Mouse (Mus musculus) CH12.LX (cell line): ENCODE results near the gene Fosl1.

Experiments used
- CHD2 ChIP-seq: IDR thresholded peaks from 2 replicates; pipeline ENCODE4 v1.6.1; 2011; ENCODE audit warnings: low read length, improper control_type of control experiment
- CTCF ChIP-seq, 2 experiments: IDR thresholded peaks in 1 of 2; conservative IDR thresholded peaks in 1 of 2; 2 replicates each; pipeline ENCODE4 v1.5.1; 2011 to 2012; ENCODE audit warnings: low read depth in 2 of 2, low read length in 2 of 2, improper control_type of control experiment in 1 of 2, inconsistent platforms in 1 of 2, mild to moderate bottlenecking in 1 of 2, moderate library complexity in 1 of 2
- KAT2A ChIP-seq: IDR thresholded peaks from 2 replicates; pipeline ENCODE4 v1.6.1; 2012; ENCODE audit warnings: low read length, improper control_type of control experiment, inconsistent platforms; ENCODE audit not compliant: insufficient replicate concordance
- MAX ChIP-seq: IDR thresholded peaks from 2 replicates; pipeline ENCODE4 v1.6.1; 2011; ENCODE audit warnings: low read length, improper control_type of control experiment
- MEF2A ChIP-seq: IDR thresholded peaks from 2 replicates; pipeline ENCODE4 v1.6.1; 2014; ENCODE audit warnings: low read depth, mild to moderate bottlenecking, inconsistent platforms, low read length, improper control_type of control experiment, borderline replicate concordance
- NRF1 ChIP-seq: IDR thresholded peaks from 2 replicates; pipeline ENCODE4 v1.6.1; 2014; ENCODE audit warnings: low read depth, mild to moderate bottlenecking, inconsistent platforms, low read length, improper control_type of control experiment, moderate library complexity
- POLR2A ChIP-seq: IDR thresholded peaks from 2 replicates; pipeline ENCODE4 v1.6.1; 2011; ENCODE audit warnings: low read depth, mild to moderate bottlenecking, improper control_type of control experiment, low read length

DNA sequence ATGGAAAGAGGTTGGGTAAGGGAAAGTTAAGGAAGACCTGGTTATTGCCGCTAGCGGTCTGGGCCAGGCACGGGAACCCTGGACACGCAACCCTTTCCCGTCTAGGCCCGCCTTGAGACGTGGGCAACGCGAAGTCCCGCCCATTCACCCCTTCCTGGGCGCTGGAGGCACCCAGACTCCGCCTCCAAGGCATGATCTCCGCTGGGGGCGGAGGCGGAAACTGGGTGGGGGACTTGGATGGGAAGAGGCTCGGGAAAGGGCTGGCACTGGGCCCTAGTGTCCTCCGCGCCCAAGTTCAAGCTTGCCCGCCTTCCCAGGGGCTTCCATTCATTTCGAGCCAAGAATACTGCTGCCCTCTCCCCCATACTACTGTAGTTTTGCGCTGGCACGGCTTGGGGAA, 26.4 kb downstream of the Fosl1 start, which contains the start of gene Efemp2:
- TF ChIP-seq POLR2A = no peak
- no peak for TF ChIP-seq NRF1
- no peak for TF ChIP-seq CTCF (conservative IDR thresholded peaks at IDR 0.05 in 1 of 2, IDR thresholded peaks at IDR 0.05 in 1 of 2; ENCODE audit: low read depth in 2 of 2, low read length in 2 of 2)
- no peak for TF ChIP-seq MEF2A
- no peak for TF ChIP-seq CHD2
- no peak for TF ChIP-seq KAT2A
- no peak for TF ChIP-seq MAX
